Mouse (Mus musculus) cerebellum, adult 11-12 months (tissue): Measurements from ENCODE around the gene Gm20838.
"Not testable (repeated sequence)": the region's sequence is repeated elsewhere in the genome, so short reads cannot be mapped to it uniquely, and the experiment has no call there.

ENCODE experiments used
- DNase-seq: peaks from one replicate; pipeline ENCODE4 v3.0.0; 2022

Gm20838 gene

DNA sequence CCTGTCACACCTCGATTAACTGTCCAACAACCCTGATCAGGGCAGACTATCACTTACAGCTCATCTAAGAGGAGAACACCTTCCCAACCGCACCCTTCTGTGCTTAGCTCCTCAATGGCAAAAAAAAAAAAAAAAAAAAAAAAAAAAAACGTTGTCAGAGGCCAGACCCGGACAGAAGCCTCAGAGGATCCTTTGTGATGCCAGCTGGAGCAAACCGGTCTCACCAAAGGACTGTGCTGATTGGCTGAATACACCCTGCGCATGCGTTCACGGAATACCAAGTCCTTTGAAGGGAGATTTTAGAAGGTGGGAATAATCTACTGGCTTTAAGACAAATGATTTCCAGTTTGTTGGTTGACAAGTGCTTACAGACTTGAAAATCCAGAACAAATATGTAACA lies at the start of gene Gm20838:
TSS of gene Gm20838 (minus strand) at position 101 of the 400 bp plus-strand sequence.
- not testable (repeated sequence) for DNase-seq
